Mouse (Mus musculus) midbrain, embryonic 13.5 days (tissue): ENCODE data around the gene Brwd3. TPM values are rescaled to one million over a fixed set of nuclear protein-coding genes. Genes with fewer than 3 reads are reported as not detected.

Experiments used
- ATAC-seq: fragments of 200-750 bp; cut with Nextera tagmentation; 2 replicates; pipeline ENCODE4 v1.8.0; 2017; ENCODE audit warnings: mild to moderate bottlenecking, moderate TSS enrichment, moderate library complexity
- H3K27ac ChIP-seq: fragments of 300-500 bp; sonication (generic); 2 replicates; pipeline ENCODE4 v1.5.1; 2015; ENCODE audit warnings: inconsistent platforms, mild to moderate bottlenecking, moderate library complexity
- H3K27me3 ChIP-seq: fragments of 300-500 bp; sonication (generic); 2 replicates; pipeline ENCODE4 v1.6.1; 2015; ENCODE audit warnings: mild to moderate bottlenecking, inconsistent platforms
- H3K36me3 ChIP-seq: fragments of 300-500 bp; sonication (generic); 2 replicates; pipeline ENCODE4 v1.6.1; 2015; ENCODE audit warnings: mild to moderate bottlenecking, inconsistent platforms
- H3K4me1 ChIP-seq: fragments of 300-500 bp; sonication (generic); replicated peaks from 2 replicates; pipeline ENCODE4 v1.6.1; 2015; ENCODE audit warnings: inconsistent platforms
- H3K4me2 ChIP-seq: fragments of 300-500 bp; sonication (generic); replicated peaks from 2 replicates; pipeline ENCODE4 v1.6.1; 2015; ENCODE audit warnings: moderate library complexity, mild to moderate bottlenecking, inconsistent platforms
- H3K4me3 ChIP-seq: fragments of 300-500 bp; sonication (generic); replicated peaks from 2 replicates; pipeline ENCODE4 v1.5.1; 2015; ENCODE audit warnings: mild to moderate bottlenecking, inconsistent platforms
- H3K9ac ChIP-seq: fragments of 300-500 bp; sonication (generic); replicated peaks from 2 replicates; pipeline ENCODE4 v1.6.1; 2015; ENCODE audit warnings: mild to moderate bottlenecking, inconsistent platforms
- H3K9me3 ChIP-seq: fragments of 300-500 bp; sonication (generic); 2 replicates; pipeline ENCODE4 v1.6.1; 2016; ENCODE audit warnings: mild to moderate bottlenecking, inconsistent platforms
- WGBS: fragments of 180-500 bp; shearing (Covaris S2); methylation state at CpG from one replicate; pipeline ENCODE4 v1.1.7; 2015; 5-methylcytosine and 5-hydroxymethylcytosine counted together
- polyA plus RNA-seq: library from polyadenylated mRNA; unstranded; fragments of >200 nt; fragmentation: Nextera tagmentation; extraction: Ambion mirVana; gene quantifications from 2 replicates; pipeline ENCODE4 v1.2.1, GENCODE M21; 2015

The Brwd3 gene
- polyA plus RNA-seq, result 4.9 and 5.5 TPM in 2 replicates

DNA sequence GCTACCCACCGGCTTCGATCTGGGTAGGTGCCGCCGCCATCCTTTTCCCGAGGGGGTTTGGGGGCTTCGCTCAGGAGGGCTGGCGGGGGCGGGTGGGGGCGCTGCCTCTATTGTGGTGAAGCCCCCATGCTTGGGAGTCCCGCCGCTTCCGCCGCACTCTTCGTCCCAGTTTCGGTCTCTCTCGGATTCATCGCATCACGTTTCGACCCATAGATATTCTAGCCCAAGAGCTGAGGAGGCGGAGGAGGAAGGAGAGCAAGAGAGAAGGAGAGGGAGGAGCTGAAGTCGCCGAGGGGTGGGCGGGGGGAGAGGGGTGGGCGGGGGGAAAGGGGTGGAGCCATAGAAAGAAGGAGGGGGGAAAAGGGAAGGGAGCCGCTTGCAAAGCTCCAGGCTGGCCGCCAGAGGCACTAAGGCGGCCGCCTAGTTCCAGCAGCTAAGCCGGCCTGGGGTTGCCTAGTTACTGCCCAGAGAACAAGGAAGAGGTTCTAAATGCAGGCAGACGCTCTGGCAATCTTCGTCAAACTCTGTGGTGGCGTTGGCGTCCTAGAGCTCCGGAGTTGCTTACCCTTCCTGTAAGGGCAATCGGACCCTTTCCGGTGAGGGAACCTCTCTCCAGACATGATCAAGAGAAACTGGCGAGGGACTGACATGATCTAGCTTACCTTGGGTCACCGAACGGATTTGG, at the start of gene Brwd3:
TSS of gene Brwd3 (minus strand) at position 283 of the 685 bp plus-strand sequence.
- H3K4me2 ChIP-seq, result peak within 1 kb of the TSS; percentile 54
- no peaks in the 10 kb centered on the region for H3K36me3 ChIP-seq
- peak within 1 kb of the TSS; percentile 62 for H3K4me3 ChIP-seq
- peak within 1 kb of the TSS; percentile 74 for H3K9ac ChIP-seq
- no peaks in the 10 kb centered on the region for H3K27me3 ChIP-seq
- peak; percentile 96 for ATAC-seq
- no peaks in the 10 kb centered on the region for H3K9me3 ChIP-seq
- WGBS, result 24% methylated on average over 35 of the region's 39 CpGs
- H3K27ac ChIP-seq, result peak within 1 kb of the TSS; percentile 85
- H3K4me1 ChIP-seq, result no peaks in the 10 kb centered on the region

GRCm38 (mm10) chrX:108862632-108863031, 28.5 kb upstream of the Brwd3 start:
- Histone ChIP-seq H3K9ac (no peak overlapping the region), H3K9me3 (no peaks in the 10 kb centered on the region), H3K4me3 (no peak overlapping the region), H3K4me1 (no peaks in the 10 kb centered on the region), H3K36me3 (no peaks in the 10 kb centered on the region), H3K4me2 (no peak overlapping the region), H3K27me3 (no peaks in the 10 kb centered on the region), H3K27ac (no peak overlapping the region)
- no peak for ATAC-seq
- WGBS, result 88% methylated on average over 4 of the region's 4 CpGs

DNA sequence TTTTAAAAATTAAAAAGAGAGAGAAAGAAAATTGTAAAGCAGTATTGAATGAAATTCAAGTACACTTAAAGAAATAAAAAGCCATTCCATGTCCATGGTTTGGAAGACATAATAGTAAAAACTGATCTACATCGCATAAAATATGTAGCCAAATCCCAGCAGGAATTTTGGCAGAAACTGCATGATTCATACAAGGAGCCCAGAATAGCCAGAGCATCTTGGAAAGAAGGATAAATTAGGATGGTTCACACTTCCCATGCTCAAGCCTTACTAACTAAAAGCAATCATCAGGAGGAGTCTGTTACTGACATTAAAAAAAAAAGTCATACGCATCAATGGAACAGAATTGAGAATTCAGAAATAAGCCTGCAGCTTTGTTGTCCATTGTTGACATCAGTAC, 8.5 kb upstream of the Brwd3 start:
- Histone ChIP-seq H3K36me3 (no peaks in the 10 kb centered on the region), H3K9me3 (no peaks in the 10 kb centered on the region), H3K9ac (no peak overlapping the region), H3K4me3 (no peak overlapping the region), H3K27me3 (no peaks in the 10 kb centered on the region), H3K4me2 (no peak overlapping the region), H3K27ac (no peak overlapping the region), H3K4me1 (no peaks in the 10 kb centered on the region)
- ATAC-seq, result no peak
- 96% methylated on average over 2 of the region's 2 CpGs for WGBS

DNA sequence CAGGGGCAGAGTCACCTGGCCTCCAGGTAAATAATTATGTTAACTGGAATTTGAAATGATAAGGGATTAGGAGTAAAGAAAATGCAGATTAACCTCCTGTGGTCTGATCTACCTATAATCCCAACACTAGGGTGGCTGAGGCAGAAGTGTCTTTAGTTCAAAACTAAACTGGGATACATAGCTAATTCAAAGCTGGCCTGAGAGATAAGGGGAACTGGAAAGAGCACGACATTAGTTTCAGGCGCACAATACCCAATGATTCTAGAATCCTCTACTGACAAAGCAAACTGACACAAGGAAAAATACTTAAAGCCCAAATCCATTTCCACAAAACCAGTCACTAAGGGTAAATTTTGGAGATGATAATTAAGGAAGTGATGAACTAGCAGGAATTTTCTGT, 2.2 kb upstream of the Brwd3 start:
- WGBS, result 89% methylated on average over 2 of the region's 2 CpGs
- Histone ChIP-seq H3K4me2 (no peak overlapping the region), H3K9ac (no peak overlapping the region), H3K4me3 (no peak overlapping the region), H3K4me1 (no peaks in the 10 kb centered on the region), H3K27ac (no peak overlapping the region), H3K36me3 (no peaks in the 10 kb centered on the region), H3K27me3 (no peaks in the 10 kb centered on the region), H3K9me3 (no peaks in the 10 kb centered on the region)
- no peak for ATAC-seq

- H3K4me3 ChIP-seq, result peak overlapping the region; percentile 62
- H3K27me3 ChIP-seq, result no peaks in the 10 kb centered on the region
- no peaks in the 10 kb centered on the region for H3K4me1 ChIP-seq
- ATAC-seq, result no peak
- peak overlapping the region; percentile 50 for H3K4me2 ChIP-seq
- no peaks in the 10 kb centered on the region for H3K9me3 ChIP-seq
- no peaks in the 10 kb centered on the region for H3K36me3 ChIP-seq
- H3K9ac ChIP-seq, result no peak overlapping the region
- H3K27ac ChIP-seq, result no peak overlapping the region
- 72% methylated on average over 5 of the region's 5 CpGs for WGBS
Observed at GRCm38 (mm10) chrX:108835233-108835632, 1.1 kb upstream of the Brwd3 start.

- H3K27ac ChIP-seq, result peak overlapping the region; percentile 85
- WGBS, result 26% methylated on average over 21 of the region's 21 CpGs
- H3K4me1 ChIP-seq, result no peaks in the 10 kb centered on the region
- H3K9ac ChIP-seq, result peak overlapping the region; percentile 74
- no peaks in the 10 kb centered on the region for H3K36me3 ChIP-seq
- peak overlapping the region; percentile 54 for H3K4me2 ChIP-seq
- H3K9me3 ChIP-seq, result no peaks in the 10 kb centered on the region
- peak; percentile 65 for ATAC-seq
- peak overlapping the region; percentile 62 for H3K4me3 ChIP-seq
- H3K27me3 ChIP-seq, result no peaks in the 10 kb centered on the region
Observed at GRCm38 (mm10) chrX:108833381-108834020, 671 bp downstream of the Brwd3 start.

DNA sequence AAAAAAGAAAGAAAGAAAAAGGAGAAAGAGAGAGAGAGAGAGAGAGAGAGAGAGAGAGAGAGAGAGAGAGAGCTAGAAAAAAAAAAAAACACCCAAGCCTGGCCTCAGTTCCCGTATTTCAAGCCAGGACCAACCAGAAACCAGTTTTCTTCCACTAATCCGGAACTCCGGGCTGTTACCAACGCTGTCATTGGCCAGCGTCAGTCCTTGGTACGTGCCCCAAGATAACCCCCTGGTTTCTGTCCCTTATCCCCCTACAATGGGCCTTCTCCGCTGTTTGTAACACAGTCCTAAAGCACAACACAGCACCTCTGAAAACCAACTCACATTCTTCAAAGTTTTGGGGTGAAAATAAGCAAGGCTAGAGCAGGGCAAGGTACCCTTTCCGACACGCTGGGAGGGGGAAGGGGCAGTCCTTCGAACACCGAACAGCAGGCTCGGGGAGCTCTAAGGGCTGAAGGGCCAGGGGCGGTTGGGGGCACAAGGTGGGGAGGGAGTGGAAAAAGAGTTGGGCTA, 1.4 kb downstream of the Brwd3 start:
- peak; percentile 81 for ATAC-seq
- Histone ChIP-seq H3K9ac (peak overlapping the region; percentile 74), H3K4me1 (no peaks in the 10 kb centered on the region), H3K27ac (peak overlapping the region; percentile 85), H3K27me3 (no peaks in the 10 kb centered on the region), H3K36me3 (no peaks in the 10 kb centered on the region), H3K4me3 (peak overlapping the region; percentile 62), H3K4me2 (peak overlapping the region; percentile 54), H3K9me3 (no peaks in the 10 kb centered on the region)
- WGBS, result 20% methylated on average over 13 of the region's 13 CpGs

- no peak overlapping the region for H3K4me3 ChIP-seq
- no peak overlapping the region for H3K9ac ChIP-seq
- no peaks in the 10 kb centered on the region for H3K4me1 ChIP-seq
- H3K27me3 ChIP-seq, result no peaks in the 10 kb centered on the region
- H3K9me3 ChIP-seq, result no peaks in the 10 kb centered on the region
- no peak overlapping the region for H3K4me2 ChIP-seq
- ATAC-seq, result no peak
- no peak overlapping the region for H3K27ac ChIP-seq
- no peaks in the 10 kb centered on the region for H3K36me3 ChIP-seq
Observed at GRCm38 (mm10) chrX:108831231-108831630, 2.9 kb downstream of the Brwd3 start.

GRCm38 (mm10) chrX:108828111-108828510, 6.1 kb downstream of the Brwd3 start:
- Histone ChIP-seq H3K9me3 (no peaks in the 10 kb centered on the region), H3K27ac (no peak overlapping the region), H3K4me1 (no peaks in the 10 kb centered on the region), H3K36me3 (0 out of 2 replicates have a peak, but pooled peaks cover 3% of the 10 kb centered on the region), H3K4me3 (no peak overlapping the region), H3K9ac (no peak overlapping the region), H3K27me3 (no peaks in the 10 kb centered on the region), H3K4me2 (no peak overlapping the region)
- WGBS, result 63% methylated on average over 2 of the region's 2 CpGs
- ATAC-seq, result no peak

- no peaks in the 10 kb centered on the region for H3K36me3 ChIP-seq
- no peaks in the 10 kb centered on the region for H3K9me3 ChIP-seq
- no peak for ATAC-seq
- no peak overlapping the region for H3K4me3 ChIP-seq
- H3K27me3 ChIP-seq, result no peaks in the 10 kb centered on the region
- H3K9ac ChIP-seq, result no peak overlapping the region
- no peaks in the 10 kb centered on the region for H3K4me1 ChIP-seq
- H3K4me2 ChIP-seq, result no peak overlapping the region
- H3K27ac ChIP-seq, result no peak overlapping the region
- WGBS, result 71% methylated on average over 3 of the region's 3 CpGs
Observed at GRCm38 (mm10) chrX:108797268-108797667, 36.9 kb downstream of the Brwd3 start.

DNA sequence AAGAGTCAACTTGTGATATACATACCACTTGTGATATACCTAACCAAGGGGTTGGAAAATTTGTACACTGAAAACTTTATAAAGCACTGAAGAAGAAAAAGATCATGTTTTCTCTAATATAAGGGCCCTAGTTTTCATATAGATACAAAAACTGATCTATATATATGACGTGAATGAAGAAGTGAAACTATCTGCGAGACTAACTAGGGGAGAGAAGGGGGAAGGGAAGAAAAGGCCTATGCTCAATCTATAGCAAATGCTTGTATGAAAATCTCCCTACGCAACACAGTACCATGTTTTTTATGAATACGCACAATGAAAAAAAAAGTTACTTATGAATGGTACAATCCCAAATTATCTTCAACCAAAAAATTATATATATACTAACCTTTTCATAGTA, 50.4 kb downstream of the Brwd3 start:
- Histone ChIP-seq H3K4me1 (no peaks in the 10 kb centered on the region), H3K27me3 (no peaks in the 10 kb centered on the region), H3K4me3 (no peak overlapping the region), H3K4me2 (no peak overlapping the region), H3K9ac (no peak overlapping the region), H3K9me3 (no peaks in the 10 kb centered on the region), H3K36me3 (no peaks in the 10 kb centered on the region), H3K27ac (no peak overlapping the region)
- 90% methylated on average over 4 of the region's 4 CpGs for WGBS
- no peak for ATAC-seq

DNA sequence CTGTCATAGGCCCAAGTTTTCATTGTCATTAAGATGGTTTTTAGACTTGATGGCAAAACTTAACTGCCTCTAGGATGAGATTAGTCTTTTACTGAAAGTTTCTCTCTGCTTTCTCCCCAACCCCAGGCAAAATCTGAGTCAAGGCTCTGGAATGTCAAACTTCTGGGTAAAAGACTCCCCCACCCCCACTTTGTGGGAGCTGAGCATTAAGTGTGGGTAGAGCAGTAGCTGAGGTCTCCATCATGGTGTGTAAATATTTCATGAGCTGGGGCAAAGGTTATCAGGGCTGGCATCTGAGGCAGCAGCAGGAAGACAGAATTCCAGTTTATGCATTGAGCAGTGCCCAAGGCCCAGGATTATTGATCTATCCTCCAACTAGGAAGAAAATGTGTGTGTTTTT, 102.4 kb downstream of the Brwd3 start:
- Histone ChIP-seq H3K36me3 (no peaks in the 10 kb centered on the region), H3K27me3 (no peaks in the 10 kb centered on the region), H3K4me3 (no peak overlapping the region), H3K27ac (no peak overlapping the region), H3K9me3 (no peaks in the 10 kb centered on the region), H3K4me2 (no peak overlapping the region), H3K4me1 (no peaks in the 10 kb centered on the region), H3K9ac (no peak overlapping the region)
- no peak for ATAC-seq
